Mouse (Mus musculus): ENCODE results near the gene Slbp.

The Slbp gene

DNA sequence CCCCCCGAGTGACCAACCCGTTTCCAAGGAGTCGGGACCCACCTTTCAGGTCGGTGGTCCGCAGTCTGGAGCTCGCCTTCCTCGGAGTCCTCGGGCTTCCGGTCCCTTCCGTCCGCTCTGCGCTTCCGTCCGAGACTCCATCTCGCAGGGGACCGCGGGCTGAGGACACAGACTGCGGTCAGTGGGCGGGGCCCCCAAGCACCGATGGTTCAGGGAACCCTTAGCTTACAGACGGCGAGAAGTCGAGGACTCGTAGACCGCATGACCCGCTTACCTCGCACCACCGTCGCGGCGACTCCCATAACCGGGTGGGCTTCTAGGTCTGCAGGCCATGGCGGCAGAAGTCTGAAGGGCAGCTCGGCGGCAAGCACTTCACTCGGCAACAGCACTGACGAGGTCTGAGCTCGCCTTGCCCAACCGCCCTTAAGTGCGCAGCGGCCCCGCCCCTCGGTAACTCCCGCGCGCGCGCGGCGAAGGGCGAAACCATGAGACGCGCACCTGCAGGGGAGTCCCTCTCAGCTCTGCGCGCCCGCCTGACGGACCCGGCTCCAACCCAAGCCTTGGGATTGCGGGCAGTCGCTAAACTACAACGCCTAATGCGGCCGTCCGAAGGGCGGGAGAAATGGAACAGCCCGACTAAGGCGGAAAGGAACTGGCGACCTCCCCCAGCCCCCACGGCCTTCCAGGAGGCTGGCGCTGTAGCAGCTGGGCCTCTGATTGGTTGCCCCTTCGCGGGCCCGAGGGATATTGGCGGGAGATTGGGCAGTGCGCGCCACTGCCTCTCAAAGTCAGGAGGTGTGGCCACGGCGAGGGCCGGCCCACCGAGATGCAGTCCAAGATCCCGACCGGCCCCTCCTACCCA lies at the start of gene Slbp:
TSS of gene Slbp (minus strand) at position 654 of the 862 bp plus-strand sequence.
- TF ChIP-seq GATA4 (IDR thresholded peaks at IDR 0.05; ENCODE audit: insufficient replicate concordance, low read length): peak; percentile 63; the same call in 1 of the 2 replicates

DNA sequence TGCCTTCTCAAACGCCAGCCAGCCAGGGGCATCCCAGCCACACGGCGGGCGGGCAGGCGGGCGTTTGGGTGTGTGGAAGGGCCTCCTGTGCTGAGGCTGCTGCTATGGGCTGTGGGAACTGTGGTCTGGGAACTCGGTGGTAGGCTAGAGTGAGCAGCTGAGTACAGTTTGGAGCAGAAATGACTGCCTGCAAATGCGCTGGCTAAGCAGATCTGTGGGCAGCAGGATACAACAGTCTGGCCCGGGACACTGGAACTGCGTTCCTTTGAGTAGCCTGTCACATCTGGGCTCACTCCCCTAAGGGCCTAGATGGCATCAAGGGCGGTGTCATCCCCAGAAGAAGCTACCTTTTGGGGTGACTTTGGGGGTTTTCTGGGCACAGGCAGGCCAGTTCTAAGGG lies 49.5 kb upstream of the Slbp start:
- no peak for TF ChIP-seq GATA4 (IDR thresholded peaks at IDR 0.05; ENCODE audit: insufficient replicate concordance, low read length)

DNA sequence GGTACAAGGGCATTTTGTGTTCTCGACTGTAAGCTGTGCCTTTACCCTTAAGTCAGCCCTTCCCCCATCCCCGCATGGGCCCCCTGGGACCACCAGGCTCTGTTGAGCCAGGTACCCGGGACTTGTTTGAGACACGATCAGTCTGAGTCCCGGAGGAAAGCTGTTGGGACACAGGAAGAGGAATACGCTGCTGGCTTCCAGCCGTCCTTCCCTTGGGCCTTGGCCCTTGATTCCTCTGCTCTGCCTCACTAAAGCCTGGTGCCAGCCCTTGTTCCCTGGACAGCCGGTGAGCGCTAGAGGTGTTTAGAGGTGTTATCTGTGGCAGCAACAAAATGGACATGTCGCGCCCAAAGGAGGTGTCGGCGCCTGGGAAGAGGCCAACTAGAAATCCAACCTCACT lies 47.6 kb upstream of the Slbp start:
- no peak for TF ChIP-seq GATA4 (IDR thresholded peaks at IDR 0.05; ENCODE audit: insufficient replicate concordance, low read length)

DNA sequence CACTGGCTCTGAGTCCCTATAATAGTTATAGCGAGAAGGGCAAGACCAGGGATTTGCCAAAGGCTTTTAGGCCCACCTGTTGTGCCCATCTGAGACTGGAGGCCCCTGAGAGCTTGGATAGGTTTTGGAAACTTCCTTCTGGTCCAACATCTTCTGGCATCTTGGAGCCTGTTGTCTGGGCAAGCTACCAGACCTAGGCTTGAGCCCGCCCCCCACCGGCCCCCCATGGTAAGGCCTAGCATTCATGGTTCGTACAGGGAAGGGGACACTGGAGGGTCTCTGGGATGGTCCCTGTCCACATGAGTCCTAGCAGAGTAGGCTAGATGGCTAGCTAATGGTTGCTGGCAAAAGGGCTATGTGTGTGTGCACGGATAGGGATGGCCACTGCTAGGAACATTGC lies 46.3 kb upstream of the Slbp start:
- TF ChIP-seq GATA4 (IDR thresholded peaks at IDR 0.05; ENCODE audit: insufficient replicate concordance, low read length): no peak

DNA sequence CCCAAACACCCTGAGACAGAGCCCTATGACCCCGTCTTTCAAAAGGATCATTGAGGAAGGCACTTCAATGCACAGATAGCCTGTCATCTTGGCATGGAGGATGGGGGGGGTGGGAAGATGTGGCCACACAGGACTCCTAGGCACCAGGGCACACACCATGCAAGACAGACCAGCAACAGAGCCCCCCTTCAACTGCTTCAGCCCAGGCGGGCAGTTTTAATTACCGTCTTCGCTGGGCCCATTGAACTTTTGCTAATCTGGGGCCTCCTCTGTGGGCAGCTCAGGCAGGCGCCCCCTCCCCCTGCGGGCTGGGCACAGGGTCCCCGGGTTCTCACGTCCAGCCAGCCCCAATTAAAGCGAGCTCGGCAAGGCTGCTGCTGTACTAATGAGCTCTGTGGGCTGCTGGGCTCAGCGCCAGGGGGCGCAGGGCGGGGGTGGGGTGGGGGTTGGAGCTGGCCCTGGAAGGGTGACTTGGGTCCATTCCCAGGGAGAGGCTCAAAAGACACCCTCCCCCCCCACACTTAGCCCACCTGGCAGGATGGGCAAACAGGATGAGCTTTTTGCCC lies 45.7 kb upstream of the Slbp start:
- no peak for TF ChIP-seq GATA4 (IDR thresholded peaks at IDR 0.05; ENCODE audit: insufficient replicate concordance, low read length)

DNA sequence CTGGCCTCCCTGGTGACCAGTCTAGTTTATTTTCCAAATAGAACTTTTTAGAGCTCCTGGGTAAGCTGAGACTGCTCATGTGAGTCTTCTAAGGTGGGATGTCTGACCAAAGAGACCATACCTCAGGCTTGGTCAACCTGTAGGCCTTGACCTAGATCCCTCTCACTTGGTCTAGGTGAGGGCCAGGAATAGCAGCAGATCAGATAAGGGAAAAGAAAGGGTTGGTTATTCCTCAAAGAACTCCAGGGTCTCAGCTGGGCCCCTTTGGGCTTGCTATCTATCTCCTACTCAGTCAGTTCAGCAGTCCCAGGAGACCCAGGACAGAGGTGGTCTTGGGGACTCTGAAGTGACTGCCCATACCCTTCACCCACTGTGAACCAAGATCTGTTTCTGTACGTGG lies 45.2 kb upstream of the Slbp start:
- TF ChIP-seq GATA4 (IDR thresholded peaks at IDR 0.05; ENCODE audit: insufficient replicate concordance, low read length): no peak

DNA sequence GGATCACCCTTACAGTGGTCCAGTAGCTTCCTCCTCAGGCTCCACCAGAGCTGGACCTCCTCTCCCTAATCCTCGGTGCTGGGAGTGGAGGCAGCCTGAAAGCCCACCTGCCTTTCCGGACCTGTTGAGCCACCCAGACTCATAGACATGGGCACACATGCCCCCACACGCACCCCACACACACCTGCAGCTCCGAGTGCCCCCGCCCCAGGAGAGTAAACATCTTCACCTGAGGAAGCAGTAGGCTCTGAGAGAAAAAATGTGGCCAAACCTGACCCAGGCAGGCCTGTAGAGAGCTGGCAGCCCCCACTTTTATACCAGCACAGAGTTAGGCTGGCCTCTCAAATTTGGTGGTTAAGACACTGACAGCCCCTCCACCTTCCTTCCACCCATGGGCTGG lies 44.1 kb upstream of the Slbp start:
- TF ChIP-seq GATA4 (IDR thresholded peaks at IDR 0.05; ENCODE audit: insufficient replicate concordance, low read length): no peak

DNA sequence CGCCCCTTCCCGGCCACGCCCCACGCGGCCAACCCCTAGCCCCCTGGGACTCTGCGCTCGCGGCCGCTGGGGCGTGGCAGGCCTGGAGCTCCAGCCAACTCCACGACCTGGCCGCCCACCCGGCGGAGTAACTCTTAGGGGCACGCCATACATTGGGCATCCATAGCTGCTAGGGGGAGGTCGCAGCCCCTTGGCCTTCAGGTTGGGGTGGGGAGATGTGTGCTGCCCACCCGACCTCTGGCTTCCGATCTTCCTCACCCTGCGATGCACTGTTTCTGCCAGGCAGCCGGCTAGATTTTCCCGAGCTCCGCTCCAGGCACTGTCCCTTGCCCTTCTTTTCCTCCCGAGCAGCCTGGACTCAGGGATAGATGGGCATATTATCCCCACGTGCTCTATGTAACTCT lies 43.3 kb upstream of the Slbp start:
- no peak for TF ChIP-seq GATA4 (IDR thresholded peaks at IDR 0.05; ENCODE audit: insufficient replicate concordance, low read length)

DNA sequence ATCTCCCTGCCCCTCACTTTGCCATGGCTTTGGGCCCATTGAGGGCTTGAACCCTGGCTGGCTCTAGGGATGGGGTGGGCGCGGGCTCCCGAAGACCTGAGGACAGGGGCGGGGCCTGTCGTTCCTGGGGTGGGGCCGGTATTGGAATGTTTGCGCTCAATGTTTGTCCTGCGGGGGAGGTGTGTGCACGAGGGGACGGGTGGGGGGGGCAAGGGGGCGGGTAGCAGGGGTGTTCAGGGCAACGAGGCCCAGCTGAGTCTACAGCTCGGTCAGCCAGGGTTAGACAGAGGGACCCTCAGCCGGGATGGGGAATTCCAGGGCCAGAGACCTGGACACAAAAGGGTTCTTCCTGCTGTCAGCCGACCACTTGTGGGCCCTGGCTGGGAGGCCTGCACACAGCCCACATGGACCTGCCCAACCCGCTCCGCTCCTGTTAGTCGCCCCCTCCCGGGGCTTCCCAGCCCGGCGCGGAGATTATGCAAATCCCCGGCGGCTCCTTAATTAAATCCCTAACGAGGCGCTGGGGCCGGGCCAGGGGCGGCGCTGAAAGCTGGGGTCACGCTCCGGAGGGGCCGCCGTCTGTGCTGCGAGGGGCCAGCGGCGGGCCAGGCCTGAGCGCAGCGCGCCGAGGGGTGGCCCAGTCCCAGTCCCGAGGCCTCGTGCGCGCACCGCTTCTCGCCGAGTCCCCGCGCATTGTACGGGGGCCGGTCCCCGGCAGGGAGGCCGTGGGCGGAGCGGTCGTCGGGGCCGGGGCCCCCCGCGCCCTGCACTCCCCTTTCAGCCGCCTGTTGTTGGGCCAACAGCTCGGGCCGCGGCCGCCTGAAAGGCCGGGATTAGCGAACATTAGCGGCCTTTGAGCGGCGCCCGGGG lies 42.7 kb upstream of the Slbp start:
- TF ChIP-seq GATA4 (IDR thresholded peaks at IDR 0.05; ENCODE audit: insufficient replicate concordance, low read length): no peak

DNA sequence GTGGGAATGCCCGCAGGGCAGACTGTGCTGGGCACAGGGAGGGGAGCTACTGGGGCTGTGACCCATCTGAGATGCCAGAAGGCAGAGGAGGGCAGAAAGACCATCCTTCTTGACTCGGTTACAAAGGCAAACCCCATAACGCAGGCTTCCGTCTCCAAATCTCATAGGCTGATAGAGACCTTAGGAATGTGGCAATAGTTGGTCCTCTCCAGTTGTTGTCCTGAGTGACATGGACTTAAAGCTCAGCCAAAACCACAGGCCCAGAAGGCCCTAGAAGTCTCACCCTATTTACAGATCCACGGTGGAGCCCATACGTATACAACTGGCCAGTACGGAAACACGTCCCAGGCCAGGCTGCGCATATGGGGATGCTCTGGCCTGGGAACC lies 42.1 kb upstream of the Slbp start:
- no peak for TF ChIP-seq GATA4 (IDR thresholded peaks at IDR 0.05; ENCODE audit: insufficient replicate concordance, low read length)

DNA sequence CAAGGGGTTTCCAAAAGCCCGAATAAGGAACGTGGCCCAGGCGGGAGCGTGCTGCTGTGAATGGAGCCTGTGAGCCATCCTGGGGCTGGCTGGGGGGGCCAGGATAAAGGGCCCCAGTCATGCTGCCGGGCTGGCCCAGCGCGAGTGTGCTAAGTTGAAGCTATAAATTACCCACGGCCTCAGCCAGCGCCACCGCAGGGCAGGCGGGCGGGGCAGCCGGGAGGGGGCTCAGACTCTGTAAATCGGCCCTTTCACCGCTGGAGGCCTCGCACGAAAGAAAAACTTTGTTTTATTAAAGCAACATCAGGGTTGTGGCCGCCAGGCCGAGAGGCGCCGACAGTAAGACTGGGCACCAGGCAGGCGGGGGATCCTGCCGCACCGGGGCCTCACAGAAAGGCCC lies 40.0 kb upstream of the Slbp start:
- no peak for TF ChIP-seq GATA4 (IDR thresholded peaks at IDR 0.05; ENCODE audit: insufficient replicate concordance, low read length)

DNA sequence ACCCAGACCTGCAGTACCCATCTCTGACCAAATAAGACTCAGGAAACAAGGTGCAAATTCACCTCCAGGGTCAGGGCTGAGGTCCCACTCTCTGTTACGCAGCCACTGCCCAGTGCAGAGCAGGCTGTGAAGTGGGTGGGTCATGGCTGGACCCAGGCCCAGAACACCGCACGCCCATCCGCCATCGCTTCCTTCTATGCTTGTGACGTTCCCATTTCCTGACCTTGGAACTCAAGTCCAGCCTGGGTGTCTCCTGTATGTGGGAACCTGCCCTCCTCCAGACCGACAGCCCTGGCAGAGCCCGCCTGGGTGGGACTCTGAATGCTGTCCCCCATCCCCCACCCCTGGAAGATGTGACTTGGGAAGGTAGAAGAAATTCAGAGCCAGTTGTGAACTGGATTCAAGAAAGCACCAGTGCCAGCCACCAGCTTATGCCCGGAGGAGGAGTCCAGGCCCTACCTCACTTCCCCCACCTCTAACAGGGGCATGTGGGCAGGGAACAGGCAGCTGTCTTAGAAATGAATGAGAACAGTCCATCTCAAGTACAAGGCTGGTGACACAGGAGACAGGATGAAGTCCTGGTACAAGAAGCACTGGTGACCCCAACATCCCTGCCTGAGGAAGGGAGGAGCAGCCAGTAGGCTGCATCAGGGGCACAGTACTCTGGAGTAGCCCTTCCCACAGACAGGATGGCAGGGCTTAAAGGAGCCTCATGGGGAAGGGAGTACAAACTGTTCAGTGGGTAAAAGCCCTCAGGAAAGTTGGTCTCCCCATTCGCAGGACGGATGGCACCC lies 37.7 kb upstream of the Slbp start:
- no peak for TF ChIP-seq GATA4 (IDR thresholded peaks at IDR 0.05; ENCODE audit: insufficient replicate concordance, low read length)

DNA sequence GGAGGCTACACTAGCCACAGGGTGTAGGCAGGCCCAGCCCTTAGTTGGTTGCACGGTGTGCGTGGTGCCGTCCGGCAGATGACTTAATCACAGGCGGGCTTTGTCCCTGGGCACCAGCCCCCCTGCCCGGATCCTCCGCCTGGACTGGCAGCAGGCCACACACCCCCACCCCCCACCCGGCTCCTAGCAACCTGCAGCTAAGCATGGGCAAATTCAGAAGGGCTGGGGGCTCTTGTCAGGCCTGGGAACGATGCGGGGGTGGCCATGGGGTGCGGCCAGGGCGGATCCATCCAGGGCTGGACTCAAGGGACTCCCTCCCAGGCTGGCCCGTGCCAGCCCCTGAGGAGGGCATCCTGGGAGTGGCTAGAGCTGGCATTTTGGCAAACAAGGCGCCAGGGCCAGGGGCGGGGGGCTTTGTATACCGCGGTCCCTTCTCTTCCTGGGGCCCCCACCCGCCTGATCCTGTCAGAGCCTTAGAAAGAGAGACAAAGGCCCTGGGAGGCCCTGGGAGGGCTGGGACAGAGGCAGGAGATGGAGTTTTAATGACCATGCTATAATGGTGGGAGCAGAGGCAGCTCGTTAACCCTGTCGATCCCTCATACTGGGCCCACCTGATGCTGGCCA lies 37.0 kb upstream of the Slbp start:
- no peak for TF ChIP-seq GATA4 (IDR thresholded peaks at IDR 0.05; ENCODE audit: insufficient replicate concordance, low read length)

Measured in liver, adult (tissue).